Mouse (Mus musculus) ES-E14 (cell line): ENCODE data around the gene Ncoa5. TPM values are rescaled to one million over a fixed set of nuclear protein-coding genes. Genes with fewer than 3 reads are reported as not detected.

Experiments
- DNase-seq: peaks from one replicate; pipeline ENCODE4 v3.0.0-alpha.2; 2013; ENCODE audit warnings: low read depth, low spot score
- H3K27ac ChIP-seq: 2 replicates; pipeline ENCODE4 v1.5.1; 2012; ENCODE audit warnings: low read depth, mild to moderate bottlenecking, low read length, moderate library complexity, mixed read lengths; ENCODE audit not compliant: poor library complexity, insufficient read depth, severe bottlenecking
- H3K36me3 ChIP-seq: 2 replicates; pipeline ENCODE4 v1.6.1; 2012; ENCODE audit warnings: mild to moderate bottlenecking, low read length, moderate library complexity, mixed read lengths; ENCODE audit not compliant: control insufficient read depth, poor library complexity, insufficient read depth, severe bottlenecking
- H3K4me1 ChIP-seq, 2 experiments: fragments of 150-350 bp in 1 of 2; sonication (generic) in 1 of 2; 2 replicates each; pipeline ENCODE4 v1.6.1; 2012; ENCODE audit warnings: low read length in 2 of 2, mild to moderate bottlenecking in 1 of 2, mixed read lengths in 1 of 2; ENCODE audit not compliant: control insufficient read depth in 2 of 2, insufficient read depth in 2 of 2, poor library complexity in 1 of 2
- H3K4me3 ChIP-seq, 2 experiments: fragments of 150-350 bp in 1 of 2; sonication (generic) in 1 of 2; 2 replicates each; pipeline ENCODE4 v1.5.1; 2012; ENCODE audit warnings: low read length in 2 of 2, low read depth in 1 of 2, mild to moderate bottlenecking in 1 of 2, mixed read lengths in 1 of 2; ENCODE audit not compliant: insufficient read depth in 1 of 2, poor library complexity in 1 of 2, severe bottlenecking in 1 of 2
- H3K9ac ChIP-seq: 2 replicates; pipeline ENCODE4 v1.6.1; 2012; ENCODE audit warnings: low read depth, mild to moderate bottlenecking, low read length, mixed read lengths; ENCODE audit not compliant: poor library complexity, insufficient read depth, severe bottlenecking
- H3K9me3 ChIP-seq: fragments of 150-350 bp; sonication (generic); 2 replicates; pipeline ENCODE4 v1.6.1; 2012; ENCODE audit warnings: low read depth, mild to moderate bottlenecking, low read length; ENCODE audit not compliant: control insufficient read depth, insufficient read depth
- CHD2 ChIP-seq: IDR thresholded peaks from 2 replicates; pipeline ENCODE4 v1.6.1; 2014; ENCODE audit warnings: mild to moderate bottlenecking, low read depth, low read length, inconsistent platforms
- HCFC1 ChIP-seq: IDR thresholded peaks from 2 replicates; pipeline ENCODE4 v1.6.1; 2012; ENCODE audit warnings: low read length, inconsistent platforms, borderline replicate concordance; ENCODE audit not compliant: insufficient read depth
- MAFK ChIP-seq: IDR thresholded peaks from 2 replicates; pipeline ENCODE4 v1.6.1; 2014; ENCODE audit warnings: mild to moderate bottlenecking, low read depth, low read length, inconsistent platforms; ENCODE audit not compliant: insufficient read depth
- ZC3H11A ChIP-seq: IDR thresholded peaks from 2 replicates; pipeline ENCODE4 v1.6.1; 2012; ENCODE audit warnings: low read depth, mild to moderate bottlenecking, inconsistent platforms, low read length, borderline replicate concordance
- ZNF384 ChIP-seq: IDR thresholded peaks from 2 replicates; pipeline ENCODE4 v1.6.1; 2012; ENCODE audit warnings: low read depth, low read length, inconsistent platforms
- in situ Hi-C, 2 experiments: fragments of 600-800 bp; cut with MboI; formaldehyde crosslinking; loops; one replicate each; pipeline ENCODE4 v1.15.1; 2025; ENCODE audit warnings: low sequenced_read_pairs in 2 of 2, inconsistent platforms in 1 of 2; ENCODE audit not compliant: unreplicated experiment in 2 of 2
- total RNA-seq: library from RNA; depleted of rRNA; stranded (reverse); fragments of 300-350 nt; gene quantifications from 2 replicates; pipeline ENCODE4 v1.2.3, GENCODE M21; 2012

Gene Ncoa5
- total RNA-seq, 1 experiment = 26.0 TPM

DNA sequence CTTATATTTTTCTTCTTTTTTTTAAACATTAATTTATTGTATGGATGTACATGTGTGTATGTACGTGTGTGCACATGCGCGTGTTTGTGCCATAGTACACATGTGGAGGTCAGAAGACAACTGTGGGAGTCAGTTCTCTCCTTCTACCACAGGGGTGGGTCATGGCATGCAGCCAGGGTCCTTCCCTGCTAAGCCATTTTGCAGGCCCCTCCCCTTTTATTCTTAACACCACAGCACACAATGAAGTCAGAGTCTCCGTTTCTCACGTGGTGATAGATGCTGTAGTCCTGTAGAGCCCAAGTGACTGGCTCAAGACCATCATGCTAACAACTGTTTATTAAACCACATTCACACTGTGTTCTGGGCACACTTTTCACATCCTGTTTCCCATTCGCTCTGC, 48.7 kb downstream of the Ncoa5 start:
- DNase-seq = no peak
- Histone ChIP-seq H3K9me3 (no peaks in the 10 kb centered on the region), H3K36me3 (no peaks in the 10 kb centered on the region), H3K27ac (no peak overlapping the region), H3K4me1 (peaks cover 0 to 4% of the 10 kb centered on the region in 2 experiments; a peak in 1 of 4 replicates), H3K9ac (no peak overlapping the region), H3K4me3 (no peak overlapping the region)
- in situ Hi-C loops = no loop called here
- no peak for TF ChIP-seq ZC3H11A
- no peak for TF ChIP-seq ZNF384
- no peak for TF ChIP-seq HCFC1
- no peak for TF ChIP-seq MAFK
- TF ChIP-seq CHD2 = no peak

DNA sequence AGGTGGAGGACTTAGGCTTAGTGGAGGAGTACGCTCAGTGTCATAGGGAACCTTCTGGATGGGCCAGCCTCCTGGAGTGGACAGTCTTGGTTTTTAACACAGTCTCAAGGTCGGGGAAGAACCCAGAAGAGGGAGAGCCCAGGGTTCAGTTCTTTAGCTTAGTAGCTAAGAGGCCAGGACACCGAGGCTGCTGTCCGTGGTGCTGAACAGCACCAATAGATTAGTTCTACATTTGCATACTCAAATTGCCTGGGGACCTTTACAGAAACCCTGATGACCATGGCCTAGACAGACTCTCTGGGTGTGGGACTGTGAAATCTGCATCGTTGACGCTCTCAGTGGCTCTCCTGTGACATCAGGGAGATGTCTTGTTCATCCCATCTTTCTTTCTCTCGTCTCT, 54.9 kb downstream of the Ncoa5 start:
- Histone ChIP-seq H3K27ac (no peak overlapping the region), H3K9ac (no peak overlapping the region), H3K4me1 (no peaks in the 10 kb centered on the region), H3K9me3 (no peaks in the 10 kb centered on the region), H3K4me3 (no peak overlapping the region), H3K36me3 (no peaks in the 10 kb centered on the region)
- in situ Hi-C loops = no loop called here
- TF ChIP-seq HCFC1 (no peak), CHD2 (no peak), MAFK (no peak), ZNF384 (no peak), ZC3H11A (no peak)
- peak; percentile 77 for DNase-seq

DNA sequence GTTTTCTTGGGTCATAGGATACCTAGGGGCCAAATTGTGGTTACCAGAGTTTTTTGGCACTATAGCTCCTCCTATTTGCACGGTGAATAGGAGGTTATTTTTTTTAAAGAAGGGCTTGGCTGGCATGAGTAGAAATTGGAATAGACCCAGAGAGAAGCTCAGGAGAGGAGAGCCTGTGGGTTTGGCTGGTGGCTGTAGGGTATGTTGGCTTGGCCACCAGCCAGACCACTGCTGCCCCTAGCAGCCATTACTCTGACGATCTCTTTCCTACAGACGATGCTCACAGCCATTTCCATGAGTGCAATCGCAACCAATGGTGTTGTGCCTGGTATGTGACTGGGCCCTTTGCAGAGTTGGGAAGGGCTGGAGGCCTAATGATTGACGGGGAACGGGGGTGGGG, 59.1 kb downstream of the Ncoa5 start:
- in situ Hi-C loops = no loop called here
- no peaks in the 10 kb centered on the region for H3K36me3 ChIP-seq
- H3K27ac ChIP-seq = no peak overlapping the region
- DNase-seq = no peak
- H3K4me1 ChIP-seq = peaks cover 0 to 3% of the 10 kb centered on the region in 2 experiments; a peak in 1 of 4 replicates
- H3K9ac ChIP-seq = no peak overlapping the region
- H3K4me3 ChIP-seq = no peak overlapping the region
- TF ChIP-seq HCFC1 = no peak
- TF ChIP-seq ZC3H11A = no peak
- no peak for TF ChIP-seq CHD2
- no peak for TF ChIP-seq MAFK
- TF ChIP-seq ZNF384 = no peak
- H3K9me3 ChIP-seq = no peaks in the 10 kb centered on the region

DNA sequence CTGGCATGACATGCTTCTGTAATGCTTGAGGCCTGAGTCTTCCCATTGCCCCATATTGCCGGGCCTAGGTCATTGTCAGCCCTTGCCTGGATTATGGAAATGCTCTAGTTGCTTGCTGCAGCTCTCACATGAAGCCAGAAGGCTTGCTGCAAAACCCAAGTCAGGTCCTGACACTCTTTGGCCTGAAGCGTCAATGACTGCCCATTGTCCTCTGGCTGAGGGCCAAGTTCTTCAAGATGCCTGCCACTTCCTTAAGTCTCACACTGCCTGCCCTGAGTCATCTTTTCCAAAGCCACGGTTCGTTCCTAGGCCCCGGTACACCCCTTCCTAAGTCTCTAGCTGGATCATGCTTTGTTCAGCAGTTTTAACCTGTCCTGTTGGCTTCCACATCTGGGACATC, 62.0 kb downstream of the Ncoa5 start:
- no peak for TF ChIP-seq CHD2
- no peaks in the 10 kb centered on the region for H3K9me3 ChIP-seq
- peaks cover 0 to 11% of the 10 kb centered on the region in 2 experiments; a peak in 1 of 4 replicates for H3K4me1 ChIP-seq
- no peaks in the 10 kb centered on the region for H3K36me3 ChIP-seq
- no peak for DNase-seq
- in situ Hi-C loops = no loop called here
- no peak overlapping the region for H3K27ac ChIP-seq
- no peak overlapping the region for H3K9ac ChIP-seq
- no peak overlapping the region for H3K4me3 ChIP-seq

DNA sequence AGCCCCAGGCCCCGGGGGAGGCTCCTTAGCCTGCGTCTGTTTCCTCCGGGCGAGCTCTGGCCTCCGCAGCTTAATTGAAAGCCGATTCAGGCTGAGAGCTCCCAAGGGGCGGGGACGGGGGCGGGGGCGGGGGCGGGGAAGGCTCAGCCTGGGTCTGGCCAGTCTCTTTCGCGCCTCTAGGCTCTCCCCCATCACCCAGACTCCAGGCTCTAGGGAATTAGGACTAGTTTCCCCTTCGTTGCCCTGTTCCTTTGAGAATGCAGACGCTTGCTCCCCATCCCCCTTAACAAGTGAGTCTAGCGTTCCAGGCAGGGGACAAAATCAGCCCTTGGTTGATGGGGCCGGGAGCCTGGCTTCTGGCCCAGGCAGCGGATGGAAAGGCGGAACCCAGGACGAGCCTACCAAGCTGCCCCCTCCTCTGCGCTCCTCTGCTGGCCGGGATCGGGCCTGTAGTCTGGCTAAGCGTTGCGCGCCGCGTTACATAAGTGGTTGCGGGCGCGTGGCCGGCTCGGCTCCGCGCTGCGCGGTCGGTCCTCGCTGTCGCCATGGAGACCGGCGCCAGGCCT, 64.0 kb downstream of the Ncoa5 start:
- peaks cover 0 to 11% of the 10 kb centered on the region in 2 experiments; a peak in 1 of 4 replicates for H3K4me1 ChIP-seq

More for the DNA sequence above, 64.0 kb downstream of the Ncoa5 start:
- TF ChIP-seq ZNF384 = no peak
- no peak for TF ChIP-seq HCFC1
- no peak for TF ChIP-seq MAFK
- no peak for TF ChIP-seq CHD2
- no peak for TF ChIP-seq ZC3H11A
- no peak for DNase-seq
- Histone ChIP-seq H3K4me3 (peak overlapping the region; percentile 44 to 58), H3K27ac (no peak overlapping the region), H3K9me3 (no peaks in the 10 kb centered on the region), H3K9ac (0 out of 2 replicates have a peak overlapping the region, but pooled peaks have one; percentile 1), H3K36me3 (no peaks in the 10 kb centered on the region)
- in situ Hi-C loops = no loop called here
